Mouse (Mus musculus): Measurements from ENCODE around the gene Pld6. TPM values are rescaled to one million over a fixed set of nuclear protein-coding genes. Genes with fewer than 3 reads are reported as not detected.

The Pld6 gene
- total RNA-seq, 2 experiments from 2014 or later: 0.75 to 1.3 TPM

GRCm38 (mm10) chr11:59780241-59780640 is 7.2 kb downstream of the Pld6 start:
- Histone ChIP-seq H3K4me3 (no peak overlapping the region), H3K27ac (no peak overlapping the region)
- DNase-seq (ENCODE audit: extremely low spot score in 1 of 2, low spot score in 2 of 2): no peak
- intact Hi-C loops (cut with DNase I): no loop called here
- no peak for TF ChIP-seq CTCF (IDR thresholded peaks at IDR 0.05)

DNA sequence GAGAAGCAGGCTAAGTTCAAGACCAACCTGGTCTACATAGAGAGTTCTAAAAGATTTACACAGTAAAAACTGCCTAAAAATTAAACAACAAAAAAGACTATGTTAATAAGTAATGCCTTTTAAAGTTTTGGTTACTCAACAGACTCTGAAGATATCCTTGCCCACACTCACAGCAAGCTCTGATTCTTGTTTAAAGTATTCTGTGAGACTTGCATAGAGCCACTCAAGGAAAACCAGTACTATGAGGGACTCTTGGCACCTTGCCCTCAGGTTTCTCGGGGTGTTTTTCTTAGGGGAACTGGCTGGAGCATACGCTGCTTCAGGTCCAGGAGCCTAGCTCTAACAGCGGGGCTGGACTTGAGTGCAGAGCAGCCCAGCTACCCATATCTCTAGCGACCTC is 8.0 kb downstream of the Pld6 start:
- TF ChIP-seq CTCF (IDR thresholded peaks at IDR 0.05): no peak
- H3K4me3 ChIP-seq: no peak overlapping the region
- DNase-seq (ENCODE audit: extremely low spot score in 1 of 2, low spot score in 2 of 2): no peak
- no peak overlapping the region for H3K27ac ChIP-seq
- intact Hi-C loops (cut with DNase I): no loop called here

GRCm38 (mm10) chr11:59778874-59779223 is 8.6 kb downstream of the Pld6 start:
- intact Hi-C loops (cut with DNase I): no loop called here
- no peak for TF ChIP-seq CTCF (IDR thresholded peaks at IDR 0.05)
- no peak for DNase-seq (ENCODE audit: extremely low spot score in 1 of 2, low spot score in 2 of 2)
- Histone ChIP-seq H3K27ac (no peak overlapping the region), H3K4me3 (no peak overlapping the region)

GRCm38 (mm10) chr11:59778181-59778873 is 9.1 kb downstream of the Pld6 start:
- peak; percentile 93 for TF ChIP-seq CTCF (IDR thresholded peaks at IDR 0.05)
- DNase-seq (ENCODE audit: extremely low spot score in 1 of 2, low spot score in 2 of 2): peak; percentile 56 to 68
- Histone ChIP-seq H3K27ac (no peak overlapping the region), H3K4me3 (no peak overlapping the region)
- intact Hi-C loops (cut with DNase I): no loop called here

GRCm38 (mm10) chr11:59777259-59777658 is 10.2 kb downstream of the Pld6 start:
- intact Hi-C loops (cut with DNase I): no loop called here
- H3K27ac ChIP-seq: no peak overlapping the region
- no peak for DNase-seq (ENCODE audit: extremely low spot score in 1 of 2, low spot score in 2 of 2)

DNA sequence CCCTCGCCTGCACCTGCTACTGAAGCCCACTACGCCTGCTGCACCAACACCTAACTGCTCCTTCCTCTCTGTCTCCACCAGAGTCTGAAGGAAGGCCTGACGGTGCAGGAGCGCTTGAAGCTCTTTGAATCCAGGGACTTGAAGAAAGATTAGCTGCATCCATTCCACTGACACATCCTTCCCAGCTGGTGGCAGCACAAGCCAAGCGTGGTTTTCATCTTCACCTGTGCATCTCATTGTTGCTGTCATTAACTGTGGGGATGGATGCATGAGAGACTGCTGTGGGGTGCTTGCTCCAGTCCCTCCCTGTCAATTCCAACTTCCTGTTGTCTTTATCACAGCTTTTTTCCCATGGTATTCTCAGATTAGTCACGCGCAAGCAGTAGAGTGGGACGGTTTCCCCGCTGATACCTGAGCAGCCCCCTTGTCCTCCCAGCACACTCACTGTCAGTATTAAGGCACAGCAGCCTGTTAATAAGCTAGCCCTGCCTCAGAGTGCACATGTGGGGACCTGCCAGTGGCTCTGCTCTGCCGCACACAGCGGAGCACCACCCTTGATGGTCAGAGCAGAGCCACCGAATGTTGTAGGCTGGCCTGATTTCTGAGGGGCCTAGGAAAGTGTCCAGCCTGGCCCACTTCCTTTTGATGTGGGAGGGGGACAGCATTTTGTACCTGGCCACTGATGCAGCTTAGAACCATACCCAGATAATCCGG is 11.9 kb downstream of the Pld6 start:
- H3K4me3 ChIP-seq: no peak overlapping the region
- DNase-seq (ENCODE audit: extremely low spot score in 1 of 2, low spot score in 2 of 2): no peak
- intact Hi-C loops (cut with DNase I): no loop called here
- H3K27ac ChIP-seq: 0 out of 2 replicates have a peak overlapping the region, but pooled peaks have one; percentile 8
- peak; percentile 31 for TF ChIP-seq CTCF (IDR thresholded peaks at IDR 0.05)

More at GRCm38 (mm10) chr11:59777259-59777658, 10.2 kb downstream of the Pld6 start:
- no peak overlapping the region for H3K4me3 ChIP-seq
- TF ChIP-seq CTCF (IDR thresholded peaks at IDR 0.05): no peak

GRCm38 (mm10) chr11:59774522-59774921 is 12.9 kb downstream of the Pld6 start:
- H3K27ac ChIP-seq: no peak overlapping the region
- intact Hi-C loops (cut with DNase I): no loop called here
- TF ChIP-seq CTCF (IDR thresholded peaks at IDR 0.05): no peak
- H3K4me3 ChIP-seq: no peak overlapping the region
- DNase-seq (ENCODE audit: extremely low spot score in 1 of 2, low spot score in 2 of 2): no peak

GRCm38 (mm10) chr11:59772902-59773301 is 14.5 kb downstream of the Pld6 start:
- DNase-seq (ENCODE audit: extremely low spot score in 1 of 2, low spot score in 2 of 2): no peak
- Histone ChIP-seq H3K27ac (no peak overlapping the region), H3K4me3 (no peak overlapping the region)
- intact Hi-C loops (cut with DNase I): no loop called here
- no peak for TF ChIP-seq CTCF (IDR thresholded peaks at IDR 0.05)

GRCm38 (mm10) chr11:59772291-59772690 is 15.2 kb downstream of the Pld6 start:
- no peak for TF ChIP-seq CTCF (IDR thresholded peaks at IDR 0.05)
- Histone ChIP-seq H3K27ac (no peak overlapping the region), H3K4me3 (no peak overlapping the region)
- no peak for DNase-seq (ENCODE audit: extremely low spot score in 1 of 2, low spot score in 2 of 2)
- intact Hi-C loops (cut with DNase I): no loop called here

DNA sequence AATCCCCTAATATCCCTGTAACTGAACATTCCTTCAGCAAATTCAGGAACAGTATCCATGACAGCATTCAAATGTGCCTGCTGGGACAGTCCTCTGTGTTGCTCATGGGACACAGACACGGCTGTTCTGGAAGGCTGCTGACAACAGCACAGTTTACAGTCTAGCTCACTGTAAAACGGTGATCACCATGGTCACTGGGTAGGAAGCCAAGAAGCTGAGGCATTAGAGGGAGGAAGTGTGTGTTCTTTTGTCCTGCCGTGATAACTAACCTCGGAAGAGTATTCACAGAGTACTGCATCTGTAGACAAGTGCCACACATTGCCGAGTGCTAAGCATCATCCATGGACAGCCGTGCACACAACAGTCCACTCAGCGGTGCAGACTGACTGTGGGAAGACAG is 16.7 kb downstream of the Pld6 start:
- Histone ChIP-seq H3K27ac (no peak overlapping the region), H3K4me3 (no peak overlapping the region)
- no peak for DNase-seq (ENCODE audit: extremely low spot score in 1 of 2, low spot score in 2 of 2)

DNA sequence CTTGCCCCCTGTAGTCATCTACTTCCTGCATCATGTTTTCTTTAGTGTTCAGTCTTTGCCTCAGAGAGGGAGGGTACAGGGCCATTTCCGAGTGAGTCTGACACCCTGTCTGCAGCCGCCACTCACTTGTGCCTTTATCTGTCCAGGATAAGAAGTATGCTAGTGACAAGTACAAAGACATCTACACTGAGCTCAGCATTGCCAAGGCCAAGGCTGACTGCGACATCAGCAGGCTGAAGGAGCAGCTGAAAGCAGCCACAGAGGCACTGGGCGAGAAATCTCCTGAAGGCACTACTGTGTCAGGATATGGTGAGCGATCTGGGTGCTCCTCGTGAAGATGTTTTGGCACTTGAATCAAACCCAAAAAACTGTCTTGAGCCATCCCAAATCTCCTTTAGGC is 17.7 kb downstream of the Pld6 start:
- intact Hi-C loops (cut with DNase I): no loop called here
- no peak for DNase-seq (ENCODE audit: extremely low spot score in 1 of 2, low spot score in 2 of 2)
- Histone ChIP-seq H3K4me3 (no peak overlapping the region), H3K27ac (peak overlapping the region; percentile 24; the same call in 1 of the 2 replicates)
- no peak for TF ChIP-seq CTCF (IDR thresholded peaks at IDR 0.05)

More for the DNA sequence above, 16.7 kb downstream of the Pld6 start:
- intact Hi-C loops (cut with DNase I): no loop called here
- TF ChIP-seq CTCF (IDR thresholded peaks at IDR 0.05): no peak

DNA sequence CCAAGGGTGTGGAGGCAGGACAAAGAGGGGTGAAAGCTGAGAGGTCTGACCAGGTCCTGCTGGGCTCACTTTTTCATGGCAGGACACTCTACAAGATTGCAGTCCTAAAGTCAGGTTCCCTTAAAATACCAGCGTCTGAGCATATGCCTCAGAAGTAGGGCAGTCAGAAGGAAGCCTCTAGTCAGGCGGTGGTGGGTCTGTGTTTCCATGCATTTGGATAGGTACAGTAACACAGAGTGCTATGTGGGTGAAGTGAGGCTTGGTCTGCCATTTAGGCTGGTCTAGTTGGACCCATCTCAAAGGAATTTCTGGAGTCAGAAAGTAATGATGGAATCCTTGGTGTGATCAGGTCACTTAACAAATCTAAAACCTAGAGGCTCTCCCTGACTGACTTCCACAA is 18.1 kb downstream of the Pld6 start:
- DNase-seq (ENCODE audit: extremely low spot score in 1 of 2, low spot score in 2 of 2): no peak
- intact Hi-C loops (cut with DNase I): no loop called here
- TF ChIP-seq CTCF (IDR thresholded peaks at IDR 0.05): no peak
- Histone ChIP-seq H3K27ac (no peak overlapping the region; the same call in 1 of the 2 replicates), H3K4me3 (no peak overlapping the region)

Measured in left cerebral cortex, adult 2 months (tissue).